Mouse (Mus musculus) CH12.LX (cell line): ENCODE data around the gene Stard8. TPM values are rescaled to one million over a fixed set of nuclear protein-coding genes. Genes with fewer than 3 reads are reported as not detected.
A peak's percentile ranks its signal among the peaks of the same experiment; 100 is the strongest.

Source experiments
- DNase-seq: peaks from one replicate; pipeline ENCODE4 v3.0.0-alpha.2; 2013; ENCODE audit errors: extremely low read depth
- H3K27ac ChIP-seq: 2 replicates; pipeline ENCODE4 v1.5.1; 2012; ENCODE audit warnings: low read depth, mild to moderate bottlenecking, control low read depth, moderate library complexity; ENCODE audit not compliant: insufficient read depth
- H3K27me3 ChIP-seq: replicated peaks from 2 replicates; pipeline ENCODE3; 2012; ENCODE audit warnings: inconsistent platforms
- H3K36me3 ChIP-seq, 2 experiments: replicated peaks in 1 of 2; 2 replicates each; pipeline versions ENCODE3 to v1.6.1; 2012; ENCODE audit warnings: inconsistent platforms in 1 of 2, low read length in 1 of 2, mild to moderate bottlenecking in 1 of 2, mixed read lengths in 1 of 2, moderate library complexity in 1 of 2; ENCODE audit not compliant: control insufficient read depth in 1 of 2, insufficient read depth in 1 of 2
- H3K4me1 ChIP-seq, 2 experiments: 2 replicates each; pipeline ENCODE4 v1.6.1; 2012; ENCODE audit warnings: inconsistent platforms in 1 of 2, moderate library complexity in 1 of 2; ENCODE audit not compliant: insufficient read depth in 2 of 2, control insufficient read depth in 1 of 2
- H3K4me2 ChIP-seq: 2 replicates; pipeline ENCODE4 v1.6.1; 2012; ENCODE audit warnings: low read depth, mild to moderate bottlenecking, control low read depth; ENCODE audit not compliant: poor library complexity, insufficient read depth, severe bottlenecking
- H3K4me3 ChIP-seq, 3 experiments: fragments of 150-350 bp in 1 of 3; sonication (generic) in 1 of 3; replicated peaks in 1 of 3; 2 replicates each; pipeline versions ENCODE3 to v1.5.1; 2011 to 2012; ENCODE audit warnings: low read depth in 2 of 3, low read length in 2 of 3, mild to moderate bottlenecking in 2 of 3, moderate library complexity in 2 of 3, control low read depth in 1 of 3, improper control_type of control experiment in 1 of 3, inconsistent platforms in 1 of 3, mixed read lengths in 1 of 3; ENCODE audit not compliant: poor library complexity in 1 of 3
- H3K79me2 ChIP-seq: replicated peaks from 2 replicates; pipeline ENCODE4 v1.6.1; 2012; ENCODE audit warnings: mild to moderate bottlenecking, moderate library complexity; ENCODE audit not compliant: control insufficient read depth, poor library complexity, insufficient read depth, severe bottlenecking; ENCODE audit errors: extremely low read depth
- H3K9ac ChIP-seq: 2 replicates; pipeline ENCODE4 v1.6.1; 2012; ENCODE audit warnings: low read depth, mild to moderate bottlenecking, control low read depth, moderate library complexity; ENCODE audit not compliant: insufficient read depth
- H3K9me3 ChIP-seq: replicated peaks from 2 replicates; pipeline ENCODE3; 2012; ENCODE audit warnings: low read length, inconsistent platforms, mixed read lengths
- BHLHE40 ChIP-seq: IDR thresholded peaks from 2 replicates; pipeline ENCODE4 v1.6.1; 2011; ENCODE audit warnings: mild to moderate bottlenecking, low read depth, low read length, improper control_type of control experiment
- CHD2 ChIP-seq: IDR thresholded peaks from 2 replicates; pipeline ENCODE4 v1.6.1; 2011; ENCODE audit warnings: low read length, improper control_type of control experiment
- CTCF ChIP-seq, 2 experiments: IDR thresholded peaks in 1 of 2; conservative IDR thresholded peaks in 1 of 2; 2 replicates each; pipeline ENCODE4 v1.5.1; 2011 to 2012; ENCODE audit warnings: low read depth in 2 of 2, low read length in 2 of 2, improper control_type of control experiment in 1 of 2, inconsistent platforms in 1 of 2, mild to moderate bottlenecking in 1 of 2, moderate library complexity in 1 of 2
- EP300 ChIP-seq: IDR thresholded peaks from 2 replicates; pipeline ENCODE4 v1.6.1; 2011; ENCODE audit warnings: low read length, improper control_type of control experiment
- ETS1 ChIP-seq: conservative IDR thresholded peaks from 2 replicates; pipeline ENCODE4 v1.6.1; 2012; ENCODE audit warnings: low read depth, mild to moderate bottlenecking, inconsistent platforms, low read length, improper control_type of control experiment, moderate library complexity
- MYC ChIP-seq: IDR thresholded peaks from 2 replicates; pipeline ENCODE4 v1.6.1; 2011; ENCODE audit warnings: low read depth, mild to moderate bottlenecking, improper control_type of control experiment, low read length
- NELFE ChIP-seq: IDR thresholded peaks from 2 replicates; pipeline ENCODE4 v1.6.1; 2011; ENCODE audit warnings: low read depth, low read length, improper control_type of control experiment
- PAX5 ChIP-seq: IDR thresholded peaks from 2 replicates; pipeline ENCODE4 v1.6.1; 2012; ENCODE audit warnings: low read length, inconsistent platforms, mixed read lengths
- RCOR1 ChIP-seq: conservative IDR thresholded peaks from 2 replicates; pipeline ENCODE4 v1.6.1; 2012; ENCODE audit warnings: low read depth, mild to moderate bottlenecking, inconsistent platforms, low read length, improper control_type of control experiment
- SIN3A ChIP-seq: IDR thresholded peaks from 2 replicates; pipeline ENCODE4 v1.6.1; 2012; ENCODE audit warnings: low read length, improper control_type of control experiment, inconsistent platforms
- SMC3 ChIP-seq: IDR thresholded peaks from 2 replicates; pipeline ENCODE4 v1.6.1; 2011; ENCODE audit warnings: low read depth, low read length, improper control_type of control experiment
- TBP ChIP-seq: conservative IDR thresholded peaks from 2 replicates; pipeline ENCODE4 v1.6.1; 2011; ENCODE audit warnings: low read depth, low read length, improper control_type of control experiment
- TCF12 ChIP-seq: IDR thresholded peaks from 2 replicates; pipeline ENCODE4 v1.6.1; 2014; ENCODE audit warnings: low read depth, mild to moderate bottlenecking, inconsistent platforms, low read length, improper control_type of control experiment
- UBTF ChIP-seq: IDR thresholded peaks from 2 replicates; pipeline ENCODE4 v1.6.1; 2012; ENCODE audit warnings: low read depth, mild to moderate bottlenecking, inconsistent platforms, low read length, improper control_type of control experiment, moderate library complexity
- USF2 ChIP-seq: conservative IDR thresholded peaks from 2 replicates; pipeline ENCODE4 v1.6.1; 2011; ENCODE audit warnings: low read depth, low read length, improper control_type of control experiment
- ZC3H11A ChIP-seq: IDR thresholded peaks from 2 replicates; pipeline ENCODE4 v1.6.1; 2012; ENCODE audit warnings: low read depth, mild to moderate bottlenecking, inconsistent platforms, low read length, improper control_type of control experiment
- ZNF384 ChIP-seq: IDR thresholded peaks from 2 replicates; pipeline ENCODE4 v1.6.1; 2012; ENCODE audit warnings: low read depth, low read length, improper control_type of control experiment, inconsistent platforms
- dilution Hi-C: fragments of 300-500 bp; cut with MboI; formaldehyde crosslinking; loops from 2 replicates; pipeline ENCODE4 v1.14.3; 2020; ENCODE audit warnings: low sequenced_read_pairs; ENCODE audit not compliant: extremely low pct_unique_long_range_greater_than_20kb, extremely low pct_ligation_motif_present
- in situ Hi-C: fragments of 300-500 bp; cut with MboI; formaldehyde crosslinking; loops from 3 replicates; pipeline ENCODE4 v1.14.3; 2019; ENCODE audit warnings: low sequenced_read_pairs, low pct_ligation_motif_present, low pct_unique_long_range_greater_than_20kb, mixed read lengths
- polyA plus RNA-seq: library from polyadenylated mRNA; unstranded; fragments of >175 nt; gene quantifications from 2 replicates; pipeline ENCODE4 v1.2.1, GENCODE M21; 2012; ENCODE audit warnings: low read depth; ENCODE audit not compliant: insufficient read length
- total RNA-seq, 2 experiments: library from RNA; depleted of rRNA; stranded (reverse); fragments of 300-350 nt in 1 of 2; fragments of >200 nt in 1 of 2; gene quantifications; 2 replicates each; pipeline ENCODE4 v1.2.3; 2012 to 2014

Stard8 gene
- total RNA-seq (2012; rRNA removed): 0.08 and 0.17 TPM in 2 replicates
- 0.35 TPM in 1 of 2 replicates, not detected in the other for total RNA-seq (2014; rRNA removed)
- polyA plus RNA-seq: 0.16 and 0.19 TPM in 2 replicates

DNA sequence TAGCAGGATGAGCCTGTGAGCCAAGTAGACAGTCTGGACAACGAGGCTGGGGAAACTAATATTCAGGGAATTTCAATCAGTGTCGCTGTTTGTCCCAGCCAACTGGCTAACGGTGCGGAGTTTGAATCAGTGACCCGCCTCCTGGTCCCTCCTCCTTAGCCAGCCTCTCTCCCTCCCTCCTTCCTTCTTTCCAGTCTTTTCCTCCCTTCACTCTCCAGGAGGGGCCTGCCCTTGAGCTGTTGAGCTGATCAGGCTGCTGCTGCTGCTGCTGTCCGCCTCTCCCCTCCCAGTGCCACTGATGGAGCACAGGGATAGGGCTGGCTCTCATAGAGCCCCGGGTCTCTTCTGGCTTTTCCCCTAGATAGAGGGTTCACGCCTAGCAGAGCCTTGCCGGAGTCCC lies at the start of gene Stard8:
Gene Stard8, plus strand, starts transcription at position 203 of the 400 bp plus-strand sequence.
- no peak within 1 kb of the TSS for H3K9ac ChIP-seq
- no peak for DNase-seq
- no peak within 1 kb of the TSS for H3K4me2 ChIP-seq
- TF ChIP-seq SIN3A: no peak
- no peak for TF ChIP-seq ZNF384
- no peak for TF ChIP-seq CHD2
- TF ChIP-seq NELFE: no peak
- no peak for TF ChIP-seq EP300
- TF ChIP-seq MYC: no peak
- TF ChIP-seq RCOR1: no peak
- no peak for TF ChIP-seq USF2
- TF ChIP-seq ZC3H11A: no peak
- no peak for TF ChIP-seq TBP
- TF ChIP-seq BHLHE40: no peak
- no peak for TF ChIP-seq PAX5
- H3K36me3 ChIP-seq: no peaks in the 10 kb centered on the region
- no peaks in the 10 kb centered on the region for H3K27me3 ChIP-seq
- H3K4me1 ChIP-seq: no peaks in the 10 kb centered on the region
- no peak within 1 kb of the TSS for H3K4me3 ChIP-seq
- no peaks in the 10 kb centered on the region for H3K79me2 ChIP-seq
- no peak within 1 kb of the TSS for H3K27ac ChIP-seq
- dilution Hi-C loops: no loop called here
- in situ Hi-C loops: no loop called here
- H3K9me3 ChIP-seq: no peaks in the 10 kb centered on the region

DNA sequence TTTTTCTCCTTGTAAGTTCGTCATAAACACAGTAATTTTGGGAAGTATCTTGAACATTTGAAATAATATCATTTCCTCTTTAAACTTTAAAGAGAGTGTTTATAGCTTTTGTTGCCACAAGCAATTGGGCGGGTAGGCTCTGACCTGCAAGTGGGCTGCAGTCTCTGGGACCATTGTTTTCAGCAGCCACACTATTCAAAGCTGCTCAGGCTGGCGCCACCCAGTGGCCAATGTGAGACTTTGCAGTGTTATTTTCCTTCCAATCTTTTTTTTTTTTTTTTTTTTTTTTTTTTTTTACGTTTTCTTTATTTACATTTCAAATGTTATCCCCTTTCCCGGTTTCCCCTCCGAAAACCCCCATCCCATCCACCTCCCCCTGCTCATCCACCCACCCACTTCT lies 49.1 kb upstream of the Stard8 start:
- peak; percentile 34 for DNase-seq
- dilution Hi-C loops: no loop called here
- no peak overlapping the region for H3K9ac ChIP-seq
- in situ Hi-C loops: no loop called here
- no peak for TF ChIP-seq UBTF
- peak; percentile 32 to 57; a peak in 2 of 4 replicates for TF ChIP-seq CTCF (conservative IDR thresholded peaks at IDR 0.05 in 1 of 2, IDR thresholded peaks at IDR 0.05 in 1 of 2; ENCODE audit: low read depth in 2 of 2, low read length in 2 of 2)
- peak; percentile 33 for TF ChIP-seq SMC3
- no peak for TF ChIP-seq TCF12
- peak; percentile 97 for TF ChIP-seq ZNF384
- no peaks in the 10 kb centered on the region for H3K4me1 ChIP-seq
- no peak overlapping the region for H3K4me3 ChIP-seq
- H3K27ac ChIP-seq: no peak overlapping the region
- no peaks in the 10 kb centered on the region for H3K27me3 ChIP-seq
- H3K79me2 ChIP-seq: no peaks in the 10 kb centered on the region
- H3K36me3 ChIP-seq: no peaks in the 10 kb centered on the region
- H3K9me3 ChIP-seq: no peaks in the 10 kb centered on the region
- no peak overlapping the region for H3K4me2 ChIP-seq

DNA sequence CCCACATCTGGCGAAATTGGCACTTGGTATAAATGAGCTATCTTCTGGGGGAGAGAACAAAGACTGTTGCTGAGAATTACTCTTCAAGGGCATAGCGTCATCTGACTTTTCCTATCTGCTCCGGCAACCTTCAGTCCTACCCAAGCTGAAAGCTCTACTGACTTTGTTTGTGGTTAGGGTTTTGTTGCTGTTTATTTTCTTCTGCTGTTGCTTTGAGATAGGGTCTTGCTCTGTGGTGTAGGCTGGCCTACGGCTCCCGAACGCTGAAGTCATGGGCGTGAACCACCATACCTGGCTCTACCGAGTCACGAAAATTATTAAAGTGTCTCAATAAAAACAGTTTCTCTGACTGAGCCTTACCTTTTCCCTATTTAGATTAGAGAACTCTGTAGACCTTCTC lies 44.8 kb upstream of the Stard8 start:
- Histone ChIP-seq H3K9ac (no peak overlapping the region), H3K36me3 (no peaks in the 10 kb centered on the region), H3K27ac (no peak overlapping the region), H3K27me3 (no peaks in the 10 kb centered on the region), H3K9me3 (no peaks in the 10 kb centered on the region), H3K4me2 (no peak overlapping the region), H3K4me1 (no peaks in the 10 kb centered on the region), H3K79me2 (no peaks in the 10 kb centered on the region), H3K4me3 (no peak overlapping the region)
- in situ Hi-C loops (no loop called here), dilution Hi-C loops (no loop called here)
- no peak for TF ChIP-seq ETS1
- no peak for TF ChIP-seq CTCF (conservative IDR thresholded peaks at IDR 0.05 in 1 of 2, IDR thresholded peaks at IDR 0.05 in 1 of 2; ENCODE audit: low read depth in 2 of 2, low read length in 2 of 2)
- DNase-seq: no peak
